Mouse (Mus musculus) lung, postnatal 0 days (tissue): ENCODE data around the gene Olfr824. TPM values are rescaled to one million over a fixed set of nuclear protein-coding genes. Genes with fewer than 3 reads are reported as not detected.
"Not testable (repeated sequence)": the region's sequence is repeated elsewhere in the genome, so short reads cannot be mapped to it uniquely, and the experiment has no call there.

Experiments used
- ATAC-seq: fragments of 200-750 bp; cut with Nextera tagmentation; 2 replicates; pipeline ENCODE4 v1.8.0; 2017; ENCODE audit warnings: moderate library complexity
- DNase-seq: peaks from one replicate; pipeline ENCODE4 v3.0.0-alpha.2; 2016; ENCODE audit warnings: low spot score
- H3K27ac ChIP-seq: fragments of 300-500 bp; sonication (generic); 2 replicates; pipeline ENCODE4 v1.5.1; 2014; ENCODE audit warnings: antibody characterized with exemption, mild to moderate bottlenecking, low read length, mixed read lengths
- H3K27me3 ChIP-seq: fragments of 300-500 bp; sonication (generic); replicated peaks from 2 replicates; pipeline ENCODE4 v1.6.1; 2014; ENCODE audit warnings: low read length, mixed read lengths; ENCODE audit not compliant: insufficient read depth
- H3K36me3 ChIP-seq: fragments of 300-500 bp; sonication (generic); 2 replicates; pipeline ENCODE4 v1.6.1; 2014; ENCODE audit warnings: low read length, mixed read lengths; ENCODE audit not compliant: insufficient read depth
- H3K4me1 ChIP-seq: fragments of 300-500 bp; sonication (generic); 2 replicates; pipeline ENCODE4 v1.6.1; 2014; ENCODE audit warnings: antibody characterized with exemption, low read depth, low read length, mixed read lengths; ENCODE audit not compliant: insufficient read depth
- H3K4me2 ChIP-seq: fragments of 300-500 bp; sonication (generic); replicated peaks from 2 replicates; pipeline ENCODE4 v1.6.1; 2014; ENCODE audit warnings: low read depth, mild to moderate bottlenecking, low read length, moderate library complexity, mixed read lengths
- H3K4me3 ChIP-seq: fragments of 300-500 bp; sonication (generic); 2 replicates; pipeline ENCODE4 v1.5.1; 2014; ENCODE audit warnings: low read depth, low read length
- H3K9ac ChIP-seq: fragments of 300-500 bp; sonication (generic); replicated peaks from 2 replicates; pipeline ENCODE4 v1.6.1; 2014; ENCODE audit warnings: low read depth, mild to moderate bottlenecking
- H3K9me3 ChIP-seq: fragments of 300-500 bp; sonication (generic); 2 replicates; pipeline ENCODE4 v1.6.1; 2016; ENCODE audit warnings: low read length, mixed read lengths
- CTCF ChIP-seq: IDR thresholded peaks from 2 replicates; pipeline ENCODE4 v1.5.1; 2016; ENCODE audit warnings: antibody characterized with exemption, mild to moderate bottlenecking
- EP300 ChIP-seq: IDR thresholded peaks from 2 replicates; pipeline ENCODE4 v1.6.1; 2016; ENCODE audit warnings: antibody characterized with exemption, mild to moderate bottlenecking, control low read depth
- WGBS: fragments of 180-500 bp; shearing (Covaris S2); extraction: QIAGEN DNeasy Blood & Tissue Kit; methylation state at CpG from one replicate; pipeline ENCODE4 v1.1.7; 2014; 5-methylcytosine and 5-hydroxymethylcytosine counted together
- polyA plus RNA-seq: library from polyadenylated mRNA; unstranded; fragments of >200 nt; fragmentation: Nextera tagmentation; extraction: Ambion mirVana; gene quantifications from 2 replicates; pipeline ENCODE4 v1.2.1, GENCODE M21; 2015

Olfr824 gene
- polyA plus RNA-seq = not detected in 2 replicates

DNA sequence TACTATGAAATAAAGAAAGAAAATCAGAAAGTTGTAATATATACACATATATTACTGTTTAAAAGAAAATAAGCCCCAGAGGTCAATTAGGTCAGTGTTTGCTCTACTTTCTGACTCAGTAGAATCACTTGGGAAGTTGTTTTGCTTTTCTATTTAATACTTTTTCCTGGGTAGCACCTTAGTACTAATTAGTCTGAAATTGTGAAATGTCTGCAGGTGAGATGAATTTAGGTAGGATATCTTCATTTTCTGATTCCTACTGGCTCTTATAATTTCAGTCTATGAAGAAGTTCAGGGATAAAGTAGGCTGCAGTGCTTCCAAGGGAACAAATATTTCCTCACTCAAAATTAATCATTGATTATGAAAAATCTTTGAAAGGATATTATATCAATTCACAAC is at the start of gene Olfr824:
Olfr824 (minus strand) TSS at position 101 of the 400 bp plus-strand sequence.
- H3K4me1 ChIP-seq, H3K4me2 ChIP-seq, H3K9me3 ChIP-seq, DNase-seq, H3K4me3 ChIP-seq, H3K36me3 ChIP-seq, H3K9ac ChIP-seq, H3K27me3 ChIP-seq, H3K27ac ChIP-seq, ATAC-seq: not testable (repeated sequence)

DNA sequence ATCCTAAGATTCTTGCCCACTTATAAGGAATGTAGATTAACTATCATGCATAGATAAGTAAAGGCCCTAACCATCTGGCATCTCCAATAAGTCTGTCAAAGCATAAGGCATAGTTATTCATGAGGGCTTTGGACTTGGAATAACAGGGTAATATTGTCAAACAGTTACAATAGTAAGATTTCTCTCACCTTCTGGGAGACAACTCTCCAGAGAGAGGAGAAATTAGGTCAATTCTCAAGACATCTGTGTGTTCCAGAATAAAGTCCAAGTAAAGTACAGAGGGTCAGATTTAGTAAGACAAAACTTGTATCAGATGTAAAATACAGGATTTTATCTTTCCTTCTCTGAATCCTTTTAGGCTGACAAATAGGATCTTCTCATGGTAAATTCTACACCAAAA is 36.9 kb upstream of the Olfr824 start, which contains the start of gene Olfr825:
Olfr825 (minus strand) TSS at position 101 of the 400 bp plus-strand sequence.
- H3K9me3 ChIP-seq = no peaks in the 10 kb centered on the region
- H3K4me3 ChIP-seq = no peak within 1 kb of the TSS
- no peak within 1 kb of the TSS for H3K27ac ChIP-seq
- H3K27me3 ChIP-seq = no peaks in the 10 kb centered on the region
- no peak within 1 kb of the TSS for H3K9ac ChIP-seq
- ATAC-seq (no peak), DNase-seq (no peak)
- no peaks in the 10 kb centered on the region for H3K36me3 ChIP-seq
- H3K4me2 ChIP-seq = no peak within 1 kb of the TSS
- TF ChIP-seq CTCF (no peak), EP300 (no peak)
- H3K4me1 ChIP-seq = no peaks in the 10 kb centered on the region

DNA sequence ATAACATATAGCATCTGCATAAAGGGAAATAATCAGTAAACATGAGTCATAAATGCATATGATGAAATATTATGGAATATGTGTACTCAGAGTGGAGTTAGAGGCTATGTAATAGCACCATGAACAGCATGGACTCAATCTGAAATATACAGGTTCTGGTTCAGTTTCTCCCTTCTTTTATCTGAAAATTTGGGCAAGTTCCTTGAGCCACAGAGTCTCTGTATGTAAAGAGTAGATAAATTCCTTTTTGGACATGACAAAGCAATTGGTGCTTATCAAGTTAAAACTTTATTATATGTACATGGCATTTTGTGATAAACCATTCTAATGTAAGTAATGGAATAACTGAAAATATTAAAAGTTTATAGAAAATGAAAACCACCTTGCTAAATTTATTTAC is 35.4 kb upstream of the Olfr824 start:
- TF ChIP-seq EP300 = no peak
- TF ChIP-seq CTCF = no peak
- no peak overlapping the region for H3K9ac ChIP-seq
- DNase-seq (no peak), ATAC-seq (no peak)
- H3K4me2 ChIP-seq = no peak overlapping the region
- no peaks in the 10 kb centered on the region for H3K27me3 ChIP-seq
- H3K9me3 ChIP-seq = no peaks in the 10 kb centered on the region
- H3K27ac ChIP-seq = no peak overlapping the region
- H3K4me1 ChIP-seq = no peaks in the 10 kb centered on the region
- no peaks in the 10 kb centered on the region for H3K36me3 ChIP-seq
- no peak overlapping the region for H3K4me3 ChIP-seq

DNA sequence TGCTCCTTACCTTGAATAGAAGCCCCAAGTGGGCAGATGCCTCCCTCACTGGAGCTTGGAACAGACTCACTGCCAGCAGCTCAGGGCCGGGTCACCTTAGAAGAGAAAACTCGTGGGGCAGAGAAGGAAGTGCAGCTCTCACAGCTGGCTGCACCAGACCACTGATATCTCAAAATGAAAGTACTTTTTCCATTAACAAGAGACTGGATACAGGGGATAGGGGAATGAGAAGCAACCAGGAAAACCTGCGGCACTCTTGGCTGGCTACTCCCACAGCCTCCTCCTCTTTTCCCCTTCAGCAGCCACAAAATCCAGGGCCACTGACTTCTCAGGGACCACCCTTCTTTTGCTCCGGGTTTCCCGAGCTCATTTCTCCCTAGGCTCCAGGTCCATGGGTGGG is 14.3 kb upstream of the Olfr824 start:
- Histone ChIP-seq H3K9me3 (no peaks in the 10 kb centered on the region; the same call in 1 of the 2 replicates), H3K9ac (no peak overlapping the region), H3K27ac (no peak overlapping the region), H3K4me3 (no peak overlapping the region), H3K4me1 (no peaks in the 10 kb centered on the region), H3K36me3 (no peaks in the 10 kb centered on the region), H3K27me3 (no peaks in the 10 kb centered on the region), H3K4me2 (no peak overlapping the region)
- 75% methylated on average over 5 of the region's 5 CpGs for WGBS
- TF ChIP-seq EP300 (no peak), CTCF (no peak)
- ATAC-seq = no peak
- DNase-seq = no peak

DNA sequence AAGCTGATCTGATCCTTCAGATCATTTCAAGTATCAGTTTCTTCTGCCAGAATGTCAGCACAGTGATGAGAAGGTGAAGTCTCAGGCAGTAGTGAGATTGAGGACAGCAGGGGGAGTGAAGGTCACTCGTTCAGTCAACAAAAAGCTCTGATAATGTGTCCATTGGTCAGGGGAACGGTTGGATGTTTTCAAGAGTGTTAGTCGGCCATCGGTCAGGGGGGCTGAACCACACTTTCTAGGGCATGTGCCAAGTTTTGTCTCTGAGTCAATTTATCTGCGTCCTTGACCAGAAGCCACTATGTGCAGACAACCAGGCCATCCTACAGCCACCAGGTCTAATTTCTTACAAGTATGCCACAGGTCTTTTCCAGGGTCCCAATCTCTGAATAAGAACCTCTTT is 12.7 kb upstream of the Olfr824 start:
- H3K4me1 ChIP-seq, H3K27me3 ChIP-seq, H3K4me3 ChIP-seq, H3K36me3 ChIP-seq, H3K27ac ChIP-seq, H3K4me2 ChIP-seq, H3K9ac ChIP-seq, ATAC-seq, DNase-seq, H3K9me3 ChIP-seq: not testable (repeated sequence)
- WGBS = 69% methylated on average over 5 of the region's 5 CpGs

DNA sequence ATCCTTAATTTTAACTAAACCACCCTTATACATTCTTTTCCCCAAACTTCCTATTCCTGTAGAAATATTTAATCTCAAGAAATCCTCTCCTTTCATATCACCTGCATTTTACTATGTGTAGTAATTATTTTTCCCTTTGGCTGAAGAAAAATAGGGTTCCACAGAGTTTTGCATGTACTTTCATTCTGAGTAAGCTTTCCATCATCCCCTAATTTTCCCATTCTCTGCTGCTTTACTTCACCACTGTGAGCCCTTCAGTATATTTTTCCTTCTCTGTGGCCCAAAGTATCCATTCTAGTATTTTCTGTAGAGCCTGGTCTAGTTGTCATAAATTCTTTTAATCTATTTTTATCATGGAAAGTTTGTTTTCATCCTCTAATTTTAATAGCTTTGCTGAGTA is 5.0 kb upstream of the Olfr824 start:
- Histone ChIP-seq H3K9me3 (no peaks in the 10 kb centered on the region; the same call in 1 of the 2 replicates), H3K9ac (no peak overlapping the region), H3K27ac (no peak overlapping the region), H3K36me3 (no peaks in the 10 kb centered on the region), H3K4me1 (no peaks in the 10 kb centered on the region), H3K27me3 (no peaks in the 10 kb centered on the region), H3K4me3 (no peak overlapping the region), H3K4me2 (no peak overlapping the region)
- TF ChIP-seq CTCF (no peak), EP300 (no peak)
- ATAC-seq (no peak), DNase-seq (no peak)

DNA sequence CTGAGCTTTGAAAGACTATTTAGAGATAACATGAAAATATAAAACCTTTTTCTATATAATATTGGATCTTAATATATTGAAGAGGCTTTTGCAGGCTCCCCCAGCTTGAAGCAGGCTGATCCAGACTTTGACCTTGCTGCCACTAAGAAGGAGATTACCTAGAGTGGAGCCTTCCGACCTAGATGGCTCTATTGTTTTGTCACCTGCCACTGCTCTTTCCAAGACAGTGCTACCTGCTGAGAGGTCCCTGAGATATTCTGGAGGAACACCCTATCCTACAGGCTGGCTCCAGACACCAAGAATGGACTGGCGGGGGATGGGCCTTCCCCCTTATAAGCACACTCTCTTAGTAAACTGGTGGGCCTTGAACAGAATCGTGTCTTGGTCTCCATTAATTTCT is 13.8 kb downstream of the Olfr824 start:
- H3K27me3 ChIP-seq, H3K36me3 ChIP-seq, H3K9ac ChIP-seq, ATAC-seq, DNase-seq, H3K9me3 ChIP-seq, H3K4me3 ChIP-seq, H3K4me1 ChIP-seq, H3K4me2 ChIP-seq, H3K27ac ChIP-seq: not testable (repeated sequence)
- WGBS = 62% methylated on average over 3 of the region's 3 CpGs

DNA sequence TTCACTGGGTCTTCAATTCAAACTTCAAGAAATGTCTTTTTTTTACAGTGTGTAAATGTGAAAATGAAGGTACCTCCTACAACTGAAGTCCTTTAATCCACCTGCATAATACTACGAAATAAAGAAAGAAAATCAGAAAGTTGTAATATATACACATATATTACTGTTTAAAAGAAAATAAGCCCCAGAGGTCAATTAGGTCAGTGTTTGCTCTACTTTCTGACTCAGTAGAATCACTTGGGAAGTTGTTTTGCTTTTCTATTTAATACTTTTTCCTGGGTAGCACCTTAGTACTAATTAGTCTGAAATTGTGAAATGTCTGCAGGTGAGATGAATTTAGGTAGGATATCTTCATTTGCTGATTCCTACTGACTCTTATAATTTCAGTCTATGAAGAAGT is 14.5 kb downstream of the Olfr824 start, which contains the start of gene Olfr823:
Olfr823 (minus strand) TSS at position 101 of the 400 bp plus-strand sequence.
- H3K27me3 ChIP-seq, H3K4me3 ChIP-seq, H3K9me3 ChIP-seq, H3K9ac ChIP-seq, H3K27ac ChIP-seq, H3K36me3 ChIP-seq, H3K4me2 ChIP-seq, DNase-seq, ATAC-seq, H3K4me1 ChIP-seq: not testable (repeated sequence)
- 63% methylated on average over 1 of the region's 1 CpGs for WGBS
